Mouse (Mus musculus) liver, embryonic 14.5 days (tissue): ENCODE measurements around the gene Ankrd23. TPM values are rescaled to one million over a fixed set of nuclear protein-coding genes. Genes with fewer than 3 reads are reported as not detected.

Experiments used
- ATAC-seq: fragments of 200-750 bp; cut with Nextera tagmentation; 2 replicates; pipeline ENCODE4 v1.8.0; 2017; ENCODE audit warnings: moderate number of reproducible peaks, mild to moderate bottlenecking, moderate library complexity; ENCODE audit not compliant: insufficient read depth
- DNase-seq, 3 experiments: peaks; one replicate each; pipeline ENCODE4 v3.0.0-alpha.2; 2012 to 2013; ENCODE audit warnings: low read depth in 3 of 3, low spot score in 3 of 3
- H3K27ac ChIP-seq: fragments of 300-500 bp; sonication (generic); 2 replicates; pipeline ENCODE4 v1.5.1; 2014; ENCODE audit warnings: moderate library complexity, mild to moderate bottlenecking, control low read depth, inconsistent platforms
- H3K27me3 ChIP-seq: fragments of 300-500 bp; sonication (generic); 2 replicates; pipeline ENCODE4 v1.6.1; 2014; ENCODE audit warnings: mild to moderate bottlenecking, low read length, moderate library complexity; ENCODE audit not compliant: control insufficient read depth, insufficient read depth
- H3K36me3 ChIP-seq: fragments of 300-500 bp; sonication (generic); replicated peaks from 2 replicates; pipeline ENCODE4 v1.6.1; 2014; ENCODE audit warnings: low read depth; ENCODE audit not compliant: control insufficient read depth, insufficient read depth
- H3K4me1 ChIP-seq, 2 experiments: fragments of 200-500 bp in 1 of 2; fragments of 300-500 bp in 1 of 2; sonication (generic) in 1 of 2; replicated peaks; 2 replicates each; pipeline ENCODE4 v1.6.1; 2012 to 2014; ENCODE audit warnings: antibody characterized with exemption in 1 of 2, inconsistent platforms in 1 of 2, low read length in 1 of 2; ENCODE audit not compliant: control insufficient read depth in 2 of 2, insufficient read depth in 2 of 2
- H3K4me2 ChIP-seq: fragments of 300-500 bp; sonication (generic); 2 replicates; pipeline ENCODE4 v1.6.1; 2014; ENCODE audit warnings: low read depth, mild to moderate bottlenecking, control low read depth, moderate library complexity
- H3K4me3 ChIP-seq, 2 experiments: fragments of 200-500 bp in 1 of 2; fragments of 300-500 bp in 1 of 2; sonication (generic) in 1 of 2; 2 replicates each; pipeline ENCODE4 v1.5.1; 2012 to 2014; ENCODE audit warnings: low read depth in 2 of 2, low read length in 2 of 2, mild to moderate bottlenecking in 2 of 2, control low read depth in 1 of 2, inconsistent platforms in 1 of 2, moderate library complexity in 1 of 2; ENCODE audit not compliant: insufficient read depth in 1 of 2
- H3K9ac ChIP-seq: fragments of 300-500 bp; sonication (generic); replicated peaks from 2 replicates; pipeline ENCODE4 v1.6.1; 2014; ENCODE audit warnings: mild to moderate bottlenecking, control low read depth, moderate library complexity
- H3K9me3 ChIP-seq: fragments of 300-500 bp; sonication (generic); 2 replicates; pipeline ENCODE4 v1.6.1; 2016; ENCODE audit warnings: low read length, mixed read lengths; ENCODE audit not compliant: control insufficient read depth
- CTCF ChIP-seq: IDR thresholded peaks from 2 replicates; pipeline ENCODE4 v1.5.1; 2016; ENCODE audit warnings: antibody characterized with exemption, low read depth, control low read depth
- EP300 ChIP-seq: IDR thresholded peaks from 2 replicates; pipeline ENCODE4 v1.6.1; 2016; ENCODE audit warnings: antibody characterized with exemption, low read depth
- WGBS: fragments of 180-500 bp; shearing (Covaris S2); extraction: QIAGEN DNeasy Blood & Tissue Kit; methylation state at CpG from one replicate; pipeline ENCODE4 v1.1.7; 2014; ENCODE audit not compliant: insufficient replicate concordance; 5-methylcytosine and 5-hydroxymethylcytosine counted together
- polyA plus RNA-seq, 2 experiments: library from polyadenylated mRNA; depleted of rRNA in 1 of 2; stranded (reverse) in 1 of 2; unstranded in 1 of 2; fragments of >200 nt; fragmentation: Nextera tagmentation in 1 of 2; extraction: Ambion mirVana in 1 of 2; gene quantifications; 2 replicates each; pipeline versions ENCODE4 v1.2.1 to v1.2.3; 2012 to 2014

Ankrd23 gene
- polyA plus RNA-seq, 2 experiments: 0.80 to 2.3 TPM

DNA sequence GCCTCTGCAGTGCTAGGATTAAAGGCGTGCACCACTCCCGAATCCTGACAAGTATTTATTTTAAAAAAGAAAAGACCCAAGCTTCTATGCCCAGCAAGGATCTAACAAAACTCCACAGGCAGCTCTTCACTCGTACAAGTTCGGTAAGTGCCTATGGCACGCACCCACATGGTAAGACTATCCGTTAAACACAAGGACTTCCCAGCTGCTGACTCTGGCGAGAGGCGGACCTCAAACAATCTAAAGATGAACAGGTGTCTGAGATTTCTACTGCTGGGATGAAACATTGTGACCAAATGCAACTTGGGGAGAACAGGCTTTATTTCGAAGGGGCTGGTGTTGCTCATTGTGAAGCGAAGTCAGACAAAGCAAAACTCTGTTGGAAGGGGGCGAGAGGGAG lies 3.4 kb upstream of the Ankrd23 start:
- WGBS: 80% methylated on average over 11 of the region's 11 CpGs
- Histone ChIP-seq H3K27ac (no peak overlapping the region), H3K4me3 (no peak overlapping the region), H3K27me3 (no peaks in the 10 kb centered on the region), H3K9ac (no peak overlapping the region), H3K36me3 (no peaks in the 10 kb centered on the region), H3K4me2 (no peak overlapping the region), H3K9me3 (no peaks in the 10 kb centered on the region), H3K4me1 (no peaks in the 10 kb centered on the region; a peak in 1 of 4 replicates)
- no peak for ATAC-seq
- DNase-seq: no peak
- TF ChIP-seq CTCF (no peak), EP300 (no peak)

DNA sequence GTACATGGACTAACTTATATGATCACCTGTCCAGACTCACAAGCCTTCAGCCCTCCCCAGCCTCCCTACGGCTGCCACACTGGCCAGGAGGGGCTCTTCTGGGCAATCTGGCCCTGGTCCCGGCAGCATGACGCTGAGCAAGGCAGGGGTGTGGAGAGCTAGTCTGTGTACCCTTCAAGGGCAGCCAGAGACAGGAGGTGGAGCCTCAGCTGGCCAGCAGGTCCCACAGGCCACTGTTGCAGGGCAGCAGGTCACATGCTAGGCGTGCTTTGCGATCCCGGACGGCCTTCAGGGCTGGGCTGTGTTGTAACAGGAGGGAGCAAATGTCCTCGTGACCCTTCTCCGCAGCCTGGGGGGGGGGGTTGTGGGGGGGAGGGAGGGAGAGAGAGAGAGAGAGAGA lies 2.5 kb upstream of the Ankrd23 start, which contains the start of gene Gm42417:
Gene Gm42417, minus strand, starts transcription at position 244 of the 400 bp plus-strand sequence.
- ATAC-seq: peak; percentile 78
- Histone ChIP-seq H3K4me2 (no peak within 1 kb of the TSS), H3K27ac (no peak within 1 kb of the TSS), H3K4me1 (no peaks in the 10 kb centered on the region; a peak in 1 of 4 replicates), H3K9ac (no peak within 1 kb of the TSS), H3K9me3 (no peaks in the 10 kb centered on the region), H3K27me3 (no peaks in the 10 kb centered on the region), H3K36me3 (no peaks in the 10 kb centered on the region), H3K4me3 (no peak within 1 kb of the TSS)
- DNase-seq: peak in 1 of 3 experiments; percentile 36
- WGBS: 71% methylated on average over 9 of the region's 9 CpGs
- peak; percentile 5; the same call in 1 of the 2 replicates for TF ChIP-seq CTCF
- TF ChIP-seq EP300: no peak

DNA sequence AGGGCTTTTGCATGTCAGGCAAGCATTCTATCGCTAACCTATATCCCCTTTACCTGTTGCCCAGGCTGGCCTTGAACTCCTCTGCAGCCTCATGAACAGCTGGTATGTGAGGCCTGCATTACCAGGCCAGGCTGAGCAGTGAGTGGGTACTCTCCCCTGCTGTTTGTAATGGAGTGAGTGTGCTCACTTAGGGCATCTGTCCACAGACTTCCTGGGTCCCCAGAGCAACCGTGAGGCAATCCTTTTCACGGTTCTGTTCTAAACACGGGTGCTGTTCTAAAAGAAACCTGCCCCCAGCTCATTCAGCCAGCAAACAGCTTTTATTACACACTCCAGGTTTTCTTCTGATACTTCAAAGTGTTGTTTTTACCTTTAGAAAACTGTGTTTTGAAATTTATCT lies 2.0 kb upstream of the Ankrd23 start:
- H3K9ac ChIP-seq: no peak overlapping the region
- no peak overlapping the region for H3K27ac ChIP-seq
- H3K27me3 ChIP-seq: no peaks in the 10 kb centered on the region
- ATAC-seq (no peak), DNase-seq (no peak)
- no peak overlapping the region for H3K4me3 ChIP-seq
- no peaks in the 10 kb centered on the region for H3K36me3 ChIP-seq
- TF ChIP-seq EP300 (no peak), CTCF (no peak)
- no peaks in the 10 kb centered on the region; a peak in 1 of 4 replicates for H3K4me1 ChIP-seq
- 63% methylated on average over 4 of the region's 4 CpGs for WGBS
- no peak overlapping the region for H3K4me2 ChIP-seq
- no peaks in the 10 kb centered on the region for H3K9me3 ChIP-seq

DNA sequence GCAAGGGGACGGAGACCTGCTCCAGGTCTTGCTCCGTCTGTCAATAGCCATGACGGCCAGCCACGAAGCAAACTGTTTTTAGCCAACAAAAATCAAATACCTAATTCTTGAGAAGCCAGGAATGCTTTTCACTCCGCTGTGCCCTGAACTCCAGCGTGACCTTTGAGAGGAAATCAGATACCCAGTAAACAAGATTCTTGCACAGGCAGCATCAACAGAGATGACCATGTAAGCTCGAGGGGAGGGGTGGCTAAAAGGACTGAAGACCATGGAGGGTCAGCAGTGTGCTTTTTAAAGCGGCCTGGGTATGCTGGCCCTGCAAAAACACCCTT lies 320 bp downstream of the Ankrd23 start:
- Histone ChIP-seq H3K4me2 (no peak overlapping the region), H3K27ac (no peak overlapping the region), H3K36me3 (no peaks in the 10 kb centered on the region), H3K9me3 (no peaks in the 10 kb centered on the region), H3K27me3 (no peaks in the 10 kb centered on the region), H3K4me1 (no peaks in the 10 kb centered on the region; a peak in 1 of 4 replicates), H3K9ac (no peak overlapping the region), H3K4me3 (no peak overlapping the region)
- DNase-seq (no peak), ATAC-seq (no peak)
- WGBS: 64% methylated on average over 8 of the region's 8 CpGs
- no peak for TF ChIP-seq CTCF
- no peak for TF ChIP-seq EP300

DNA sequence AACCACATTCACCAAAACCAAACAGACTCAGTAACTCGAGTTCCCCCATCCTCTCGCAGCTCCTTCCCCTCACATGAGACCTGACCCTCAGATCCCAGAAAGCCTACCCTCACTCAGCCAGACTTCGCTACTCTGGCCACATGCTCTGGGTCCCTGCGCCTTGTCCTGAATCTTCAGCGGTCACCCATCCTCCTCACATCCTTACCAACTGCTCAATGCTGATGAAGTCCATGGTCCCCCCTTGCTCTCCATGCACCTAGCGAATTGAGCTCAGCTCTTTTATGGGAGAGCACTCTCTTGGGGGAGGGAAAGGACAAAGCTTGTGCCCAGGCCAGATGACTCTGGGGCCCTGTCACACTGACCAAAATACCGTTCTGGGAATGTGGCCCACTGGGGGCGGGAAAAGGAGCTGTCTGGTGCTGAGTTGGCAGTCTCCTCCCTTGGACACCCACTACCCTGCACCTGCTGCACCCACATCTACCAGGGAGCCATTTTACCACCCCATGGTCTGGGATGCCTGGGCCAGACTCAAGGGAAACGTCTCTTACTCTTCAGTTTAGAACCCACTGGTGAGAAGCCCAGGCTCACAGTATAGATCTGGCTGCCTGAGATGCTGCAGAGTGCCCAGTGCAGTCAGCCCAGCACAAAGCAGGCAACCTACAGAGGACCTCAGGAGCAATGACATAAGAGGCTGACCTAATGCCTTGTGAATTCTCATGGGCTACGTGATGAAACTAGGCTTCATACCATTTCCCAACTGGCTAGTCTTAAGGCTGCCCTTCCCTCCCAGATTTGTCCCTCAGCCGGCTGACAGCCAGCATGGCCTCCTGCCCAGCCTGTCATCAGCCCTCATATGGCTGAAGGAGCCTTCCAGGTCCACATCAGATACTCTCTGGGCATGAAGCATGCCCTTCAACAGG lies 946 bp downstream of the Ankrd23 start:
- DNase-seq (no peak), ATAC-seq (no peak)
- Histone ChIP-seq H3K27me3 (no peaks in the 10 kb centered on the region), H3K4me2 (no peak overlapping the region), H3K27ac (no peak overlapping the region), H3K4me1 (no peaks in the 10 kb centered on the region; a peak in 1 of 4 replicates), H3K9ac (no peak overlapping the region), H3K4me3 (no peak overlapping the region), H3K9me3 (no peaks in the 10 kb centered on the region), H3K36me3 (no peaks in the 10 kb centered on the region)
- 69% methylated on average over 11 of the region's 11 CpGs for WGBS
- TF ChIP-seq CTCF (no peak), EP300 (no peak)
